Mouse (Mus musculus): ENCODE measurements around the gene Rpl19. TPM values are rescaled to one million over a fixed set of nuclear protein-coding genes. Genes with fewer than 3 reads are reported as not detected.

Gene Rpl19
- polyA plus RNA-seq, 1 experiment from 2014 or later: 1,510 TPM

GRCm38 (mm10) chr11:98021565-98022252 is 4.8 kb upstream of the Rpl19 start:
- DNase-seq (ENCODE audit: low spot score): no peak

GRCm38 (mm10) chr11:98022253-98022554 is 4.3 kb upstream of the Rpl19 start:
- no peak for DNase-seq (ENCODE audit: low spot score)

GRCm38 (mm10) chr11:98022555-98023371 is 3.7 kb upstream of the Rpl19 start, which contains the start of gene Cacnb1:
Cacnb1 (minus strand) TSS chr11:98023034.
- peak; percentile 65 for DNase-seq (ENCODE audit: low spot score)

GRCm38 (mm10) chr11:98024516-98024915 is 2.0 kb upstream of the Rpl19 start:
- no peak for DNase-seq (ENCODE audit: low spot score)

GRCm38 (mm10) chr11:98026248-98026569 is 301 bp upstream of the Rpl19 start:
- DNase-seq (ENCODE audit: low spot score): no peak

- no peak for DNase-seq (ENCODE audit: low spot score)
These were observed 783 bp downstream of the Rpl19 start for GRCm38 (mm10) chr11:98027297-98027688.

GRCm38 (mm10) chr11:98027785-98028184 is 1.3 kb downstream of the Rpl19 start:
- DNase-seq (ENCODE audit: low spot score): no peak

GRCm38 (mm10) chr11:98030701-98031442 is 4.4 kb downstream of the Rpl19 start:
- DNase-seq (ENCODE audit: low spot score): peak; percentile 43

GRCm38 (mm10) chr11:98031443-98031770 is 4.9 kb downstream of the Rpl19 start:
- peak; percentile 80 for DNase-seq (ENCODE audit: low spot score)

- no peak for DNase-seq (ENCODE audit: low spot score)
These were observed 7.6 kb downstream of the Rpl19 start for GRCm38 (mm10) chr11:98034061-98034460.

GRCm38 (mm10) chr11:98034840-98035239 is 8.3 kb downstream of the Rpl19 start:
- DNase-seq (ENCODE audit: low spot score): no peak

GRCm38 (mm10) chr11:98035977-98036377 is 9.5 kb downstream of the Rpl19 start:
- DNase-seq (ENCODE audit: low spot score): no peak

GRCm38 (mm10) chr11:98037871-98038270 is 11.4 kb downstream of the Rpl19 start:
- no peak for DNase-seq (ENCODE audit: low spot score)

GRCm38 (mm10) chr11:98040975-98041374 is 14.5 kb downstream of the Rpl19 start:
- DNase-seq (ENCODE audit: low spot score): no peak

- no peak for DNase-seq (ENCODE audit: low spot score)
These were observed 16.2 kb downstream of the Rpl19 start for GRCm38 (mm10) chr11:98042741-98043140.

GRCm38 (mm10) chr11:98044074-98044473 is 17.6 kb downstream of the Rpl19 start:
- no peak for DNase-seq (ENCODE audit: low spot score)

GRCm38 (mm10) chr11:98045596-98045995 is 19.1 kb downstream of the Rpl19 start:
- DNase-seq (ENCODE audit: low spot score): no peak

GRCm38 (mm10) chr11:98046466-98046865 is 20.0 kb downstream of the Rpl19 start:
- no peak for DNase-seq (ENCODE audit: low spot score)

GRCm38 (mm10) chr11:98047745-98048144 is 21.2 kb downstream of the Rpl19 start:
- DNase-seq (ENCODE audit: low spot score): no peak

- DNase-seq (ENCODE audit: low spot score): peak; percentile 80
These were observed 23.4 kb downstream of the Rpl19 start for GRCm38 (mm10) chr11:98049672-98050519.

GRCm38 (mm10) chr11:98050520-98050815 is 24.0 kb downstream of the Rpl19 start:
- no peak for DNase-seq (ENCODE audit: low spot score)

GRCm38 (mm10) chr11:98050940-98051339 is 24.4 kb downstream of the Rpl19 start:
- DNase-seq (ENCODE audit: low spot score): no peak

Data from thymus, postnatal 0 days (tissue).